Mouse (Mus musculus): ENCODE data around the gene Hmga2.

DNA sequence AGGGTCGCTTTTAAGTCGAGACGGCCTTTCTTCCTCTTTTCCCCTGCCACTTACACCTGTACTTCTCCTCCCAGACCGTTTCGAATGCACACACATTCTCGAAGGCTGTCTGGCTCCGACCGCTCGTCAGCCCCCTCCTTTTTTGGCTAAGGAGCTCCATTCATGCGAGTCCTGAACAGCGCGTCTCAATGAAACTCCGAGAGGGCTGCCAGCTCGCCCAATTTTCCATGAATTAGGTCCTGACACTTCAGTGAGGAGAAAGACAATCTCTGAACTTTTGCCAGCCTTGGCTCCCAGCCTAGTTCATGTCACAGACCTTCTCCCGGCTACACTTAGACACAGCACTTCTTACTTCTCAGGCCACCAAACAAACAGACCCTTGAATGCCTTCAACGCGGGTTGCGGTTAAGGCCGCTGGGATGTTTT, 98.9 kb downstream of the Hmga2 start:
- TF ChIP-seq CTCF (IDR thresholded peaks at IDR 0.05; ENCODE audit: low read depth) (no peak), EP300 (IDR thresholded peaks at IDR 0.05; ENCODE audit: low read depth) (no peak)

Data from liver, embryonic 14.5 days (tissue).